ENCODE assay signal across 9 mouse cellular contexts in genomic region chr10:58673278-58674061, GRCm38 (mm10). TPM values are rescaled to one million over a fixed set of nuclear protein-coding genes. Genes with fewer than 3 reads are reported as not detected.
DNase-seq lines count a peak whose midpoint lies in the region; ATAC-seq lines count a peak whose summit lies in the region.
"Had no signal": no experiment of that assay in that cellular context is flagged by ENCODE, and none has a peak within 500 bp of the region (broad histone marks: within the 10 kb centered on the region; RNA-seq: fewer than 3 reads in every experiment).

No protein-coding gene starts in this region.

- peaks cover 60% of the 10 kb centered on the region for H3K27me3 ChIP-seq in forebrain, embryonic 10.5 days (ENCODE audit: poor library complexity, severe bottlenecking)
- no peaks in the 10 kb centered on the region; the same call in 1 of the 2 replicates for H3K27me3 ChIP-seq in lung, embryonic 16.5 days (ENCODE audit: control insufficient read depth, insufficient read depth, low read depth, low read length)
- H3K27me3 ChIP-seq: liver, embryonic 15.5 days had no signal

- H3K27ac ChIP-seq in forebrain, embryonic 10.5 days = peak overlapping the region; percentile 77
- H3K27ac ChIP-seq in lung, embryonic 16.5 days (ENCODE audit: low read length) = no peak overlapping the region
- H3K27ac ChIP-seq: liver, embryonic 15.5 days had no signal

- ATAC-seq in lung, embryonic 16.5 days (ENCODE audit: low read depth) = peak; percentile 66

- DNase-seq in ES-CJ7 (ENCODE audit: low read depth, low spot score) = peak; percentile 74
- peak; percentile 63 for DNase-seq in brain, embryonic 18.5 days (ENCODE audit: low read depth, low spot score)
- DNase-seq in forebrain, embryonic 10.5 days (ENCODE audit: extremely low spot score, low spot score) = peak; percentile 73
- DNase-seq in heart, postnatal 14 days = peak; percentile 76 to 83
- DNase-seq in layer of hippocampus, adult 18-20 months (ENCODE audit: low spot score in 2 of 2) = peak; percentile 45 to 84
- DNase-seq in retina, postnatal 1 day = peak; percentile 81
- peak; percentile 58 to 67 for DNase-seq in thymus, postnatal 36 days

- 0 out of 2 replicates have a peak overlapping the region, but pooled peaks have one; percentile 34 for H3K9ac ChIP-seq in lung, embryonic 16.5 days (ENCODE audit: low read length)
- H3K9ac ChIP-seq: liver, embryonic 15.5 days had no signal

- no peaks in the 10 kb centered on the region for H3K9me3 ChIP-seq in forebrain, embryonic 10.5 days
- H3K9me3 ChIP-seq in lung, embryonic 16.5 days (ENCODE audit: control insufficient read depth, low read length) = no peaks in the 10 kb centered on the region
- H3K9me3 ChIP-seq: liver, embryonic 15.5 days had no signal

- H3K4me1 ChIP-seq in forebrain, embryonic 10.5 days = peaks cover 39% of the 10 kb centered on the region
- peaks cover 2% of the 10 kb centered on the region; the same call in 1 of the 2 replicates for H3K4me1 ChIP-seq in lung, embryonic 16.5 days (replicated peaks; ENCODE audit: control insufficient read depth, insufficient read depth, low read length)
- H3K4me1 ChIP-seq: liver, embryonic 15.5 days had no signal

- no peaks in the 10 kb centered on the region for H3K36me3 ChIP-seq in forebrain, embryonic 10.5 days (replicated peaks)
- H3K36me3 ChIP-seq in lung, embryonic 16.5 days (ENCODE audit: control insufficient read depth, insufficient read depth, low read length) = no peaks in the 10 kb centered on the region
- H3K36me3 ChIP-seq: liver, embryonic 15.5 days had no signal

- intact Hi-C loops in heart, postnatal 14 days (cut with DNase I) = loop anchor here (2.0 kb wide), 2 partner anchors 47 to 113 kb away; no protein-coding TSS in a partner anchor

- H3K4me3 ChIP-seq in forebrain, embryonic 10.5 days = peak overlapping the region; percentile 27
- peak overlapping the region; percentile 13 for H3K4me3 ChIP-seq in lung, embryonic 16.5 days (ENCODE audit: low read length)
- H3K4me3 ChIP-seq: liver, embryonic 15.5 days had no signal

- WGBS in forebrain, embryonic 10.5 days = 32% methylated on average over 15 of the region's 15 CpGs
- 36% methylated on average over 15 of the region's 15 CpGs for WGBS in lung, embryonic 16.5 days

- peak overlapping the region; percentile 23 for H3K4me2 ChIP-seq in lung, embryonic 16.5 days (ENCODE audit: low read depth, low read length)
- H3K4me2 ChIP-seq: liver, embryonic 15.5 days had no signal

RNA-seq across cellular contexts. Expression of gene Edar, which starts 2.0 kb away (rescaled TPM):
- 0.53 and 0.62 TPM in 2 replicates for polyA plus RNA-seq in forebrain, embryonic 10.5 days (2016; fragmentation: Nextera tagmentation; extraction: Ambion mirVana)
- under 1 TPM; 0.39 to 0.69 TPM for total RNA-seq in heart, postnatal 14 days (2021)
- not detected for total RNA-seq in layer of hippocampus, adult 18-20 months (2021)
- 0.23 and 0.35 TPM in 2 replicates for polyA plus RNA-seq in lung, embryonic 16.5 days (2015; fragmentation: Nextera tagmentation; extraction: Ambion mirVana)
- polyA plus RNA-seq: liver, embryonic 15.5 days had no signal

RNA-seq across cellular contexts. Expression of gene Gm17542, which starts 44.5 kb away (rescaled TPM):
- not detected in 2 replicates for polyA plus RNA-seq in forebrain, embryonic 10.5 days (2016; fragmentation: Nextera tagmentation; extraction: Ambion mirVana)
- not detected for total RNA-seq in heart, postnatal 14 days (2021)
- total RNA-seq in layer of hippocampus, adult 18-20 months (2021) = not detected
- not detected in 2 replicates for polyA plus RNA-seq in lung, embryonic 16.5 days (2015; fragmentation: Nextera tagmentation; extraction: Ambion mirVana)
- polyA plus RNA-seq: liver, embryonic 15.5 days had no signal
